Mouse (Mus musculus) heart, embryonic 16.5 days (tissue): ENCODE measurements around the gene Sstr3. TPM values are rescaled to one million over a fixed set of nuclear protein-coding genes. Genes with fewer than 3 reads are reported as not detected.

ENCODE experiments used
- ATAC-seq: fragments of 200-750 bp; cut with Nextera tagmentation; replicated peaks from 2 replicates; pipeline ENCODE4 v1.8.0; 2017; ENCODE audit warnings: moderate number of reproducible peaks; ENCODE audit not compliant: insufficient read depth, low FRiP score; ENCODE audit errors: extremely low read depth
- H3K27ac ChIP-seq: fragments of 300-500 bp; sonication (generic); 2 replicates; pipeline ENCODE4 v1.5.1; 2014; ENCODE audit warnings: mild to moderate bottlenecking, low read length, control low read depth, moderate library complexity
- H3K27me3 ChIP-seq: fragments of 300-500 bp; sonication (generic); 2 replicates; pipeline ENCODE4 v1.6.1; 2014; ENCODE audit warnings: low read length, mixed read lengths; ENCODE audit not compliant: control insufficient read depth, insufficient read depth
- H3K36me3 ChIP-seq: fragments of 300-500 bp; sonication (generic); 2 replicates; pipeline ENCODE4 v1.6.1; 2014; ENCODE audit not compliant: control insufficient read depth, insufficient read depth
- H3K4me1 ChIP-seq: fragments of 300-500 bp; sonication (generic); 2 replicates; pipeline ENCODE4 v1.6.1; 2014; ENCODE audit warnings: low read length, mixed read lengths; ENCODE audit not compliant: control insufficient read depth, insufficient read depth
- H3K4me2 ChIP-seq: fragments of 300-500 bp; sonication (generic); 2 replicates; pipeline ENCODE4 v1.6.1; 2014; ENCODE audit warnings: low read depth, mild to moderate bottlenecking, control low read depth, low read length
- H3K4me3 ChIP-seq: fragments of 300-500 bp; sonication (generic); 2 replicates; pipeline ENCODE4 v1.5.1; 2014; ENCODE audit warnings: mild to moderate bottlenecking, control low read depth, low read length
- H3K9ac ChIP-seq: fragments of 300-500 bp; sonication (generic); 2 replicates; pipeline ENCODE4 v1.6.1; 2014; ENCODE audit warnings: low read length, control low read depth
- H3K9me3 ChIP-seq: fragments of 300-500 bp; sonication (generic); replicated peaks from 2 replicates; pipeline ENCODE4 v1.6.1; 2016; ENCODE audit warnings: low read length; ENCODE audit not compliant: control insufficient read depth
- WGBS: fragments of 180-500 bp; shearing (Covaris S2); extraction: QIAGEN DNeasy Blood & Tissue Kit; methylation state at CpG from one replicate; pipeline ENCODE4 v1.1.7; 2014; 5-methylcytosine and 5-hydroxymethylcytosine counted together
- polyA plus RNA-seq: library from polyadenylated mRNA; unstranded; fragments of >200 nt; fragmentation: Nextera tagmentation; extraction: Ambion mirVana; gene quantifications from 2 replicates; pipeline ENCODE4 v1.2.1, GENCODE M21; 2015

Sstr3 gene
- polyA plus RNA-seq, 1 experiment from 2014 or later, result not detected

- Histone ChIP-seq H3K36me3 (no peaks in the 10 kb centered on the region), H3K4me3 (no peak overlapping the region), H3K27ac (no peak overlapping the region), H3K9ac (no peak overlapping the region), H3K9me3 (no peaks in the 10 kb centered on the region), H3K4me1 (peaks cover 14% of the 10 kb centered on the region), H3K4me2 (no peak overlapping the region), H3K27me3 (no peaks in the 10 kb centered on the region)
- 70% methylated on average over 9 of the region's 9 CpGs for WGBS
- no peak for ATAC-seq
These were observed 23.2 kb upstream of the Sstr3 start for GRCm38 (mm10) chr15:78567608-78568120.

- Histone ChIP-seq H3K4me2 (no peak overlapping the region), H3K36me3 (no peaks in the 10 kb centered on the region), H3K9me3 (no peaks in the 10 kb centered on the region), H3K9ac (no peak overlapping the region), H3K27ac (no peak overlapping the region), H3K27me3 (no peaks in the 10 kb centered on the region), H3K4me3 (no peak overlapping the region), H3K4me1 (no peaks in the 10 kb centered on the region)
- ATAC-seq, result no peak
- 64% methylated on average over 11 of the region's 11 CpGs for WGBS
These were observed 20.4 kb upstream of the Sstr3 start for GRCm38 (mm10) chr15:78564764-78565435.

GRCm38 (mm10) chr15:78563937-78564336, 19.5 kb upstream of the Sstr3 start:
- Histone ChIP-seq H3K36me3 (no peaks in the 10 kb centered on the region), H3K4me3 (no peak overlapping the region), H3K9ac (no peak overlapping the region), H3K4me1 (no peaks in the 10 kb centered on the region), H3K27me3 (no peaks in the 10 kb centered on the region), H3K9me3 (no peaks in the 10 kb centered on the region), H3K27ac (no peak overlapping the region), H3K4me2 (no peak overlapping the region)
- 63% methylated on average over 5 of the region's 5 CpGs for WGBS
- ATAC-seq, result peak; percentile 45

GRCm38 (mm10) chr15:78563344-78563743, 18.9 kb upstream of the Sstr3 start:
- ATAC-seq, result no peak
- WGBS, result 89% methylated on average over 3 of the region's 3 CpGs
- H3K4me3 ChIP-seq, result no peak overlapping the region
- H3K4me1 ChIP-seq, result no peaks in the 10 kb centered on the region
- no peaks in the 10 kb centered on the region for H3K27me3 ChIP-seq
- no peak overlapping the region for H3K9ac ChIP-seq
- no peak overlapping the region for H3K4me2 ChIP-seq
- H3K36me3 ChIP-seq, result no peaks in the 10 kb centered on the region
- no peak overlapping the region for H3K27ac ChIP-seq
- no peaks in the 10 kb centered on the region for H3K9me3 ChIP-seq

GRCm38 (mm10) chr15:78559141-78559979, 14.9 kb upstream of the Sstr3 start:
- no peaks in the 10 kb centered on the region for H3K9me3 ChIP-seq
- no peak overlapping the region for H3K27ac ChIP-seq
- 68% methylated on average over 11 of the region's 11 CpGs for WGBS
- no peak overlapping the region for H3K9ac ChIP-seq
- H3K4me1 ChIP-seq, result no peaks in the 10 kb centered on the region
- no peak overlapping the region for H3K4me2 ChIP-seq
- no peak overlapping the region for H3K4me3 ChIP-seq
- H3K27me3 ChIP-seq, result no peaks in the 10 kb centered on the region
- no peak for ATAC-seq
- H3K36me3 ChIP-seq, result no peaks in the 10 kb centered on the region

- Histone ChIP-seq H3K4me3 (no peak overlapping the region), H3K36me3 (no peaks in the 10 kb centered on the region), H3K9ac (no peak overlapping the region), H3K4me2 (no peak overlapping the region), H3K27me3 (no peaks in the 10 kb centered on the region), H3K4me1 (no peaks in the 10 kb centered on the region), H3K27ac (no peak overlapping the region), H3K9me3 (no peaks in the 10 kb centered on the region; the same call in 1 of the 2 replicates)
- ATAC-seq, result no peak
- 51% methylated on average over 10 of the region's 10 CpGs for WGBS
These were observed 13.4 kb upstream of the Sstr3 start for GRCm38 (mm10) chr15:78557693-78558535.

- no peak for ATAC-seq
- no peak overlapping the region for H3K9ac ChIP-seq
These were observed 10.2 kb upstream of the Sstr3 start for GRCm38 (mm10) chr15:78554545-78555313.

GRCm38 (mm10) chr15:78549189-78549734, 4.8 kb upstream of the Sstr3 start:
- Histone ChIP-seq H3K9me3 (peaks cover 13% of the 10 kb centered on the region), H3K4me2 (no peak overlapping the region), H3K4me3 (no peak overlapping the region), H3K9ac (no peak overlapping the region), H3K27me3 (peaks cover 9% of the 10 kb centered on the region), H3K27ac (no peak overlapping the region), H3K36me3 (no peaks in the 10 kb centered on the region), H3K4me1 (peaks cover 13% of the 10 kb centered on the region)
- no peak for ATAC-seq
- WGBS, result 68% methylated on average over 4 of the region's 4 CpGs

More at GRCm38 (mm10) chr15:78554545-78555313, 10.2 kb upstream of the Sstr3 start:
- no peaks in the 10 kb centered on the region for H3K4me1 ChIP-seq
- H3K27me3 ChIP-seq, result no peaks in the 10 kb centered on the region; the same call in 1 of the 2 replicates
- peaks cover 13% of the 10 kb centered on the region for H3K9me3 ChIP-seq
- peak overlapping the region; percentile 32 for H3K4me2 ChIP-seq
- no peaks in the 10 kb centered on the region for H3K36me3 ChIP-seq
- H3K27ac ChIP-seq, result no peak overlapping the region
- H3K4me3 ChIP-seq, result peak overlapping the region; percentile 15
- 61% methylated on average over 25 of the region's 25 CpGs for WGBS
